Mouse (Mus musculus) forebrain, embryonic 12.5 days (tissue): Measurements from ENCODE around the gene Dbp. TPM values are rescaled to one million over a fixed set of nuclear protein-coding genes. Genes with fewer than 3 reads are reported as not detected.

ENCODE experiments used
- ATAC-seq: fragments of 200-750 bp; cut with Nextera tagmentation; 2 replicates; pipeline ENCODE4 v1.8.0; 2017; ENCODE audit warnings: moderate TSS enrichment; ENCODE audit not compliant: low FRiP score
- H3K27ac ChIP-seq: fragments of 300-500 bp; sonication (generic); 2 replicates; pipeline ENCODE4 v1.5.1; 2016; ENCODE audit warnings: mild to moderate bottlenecking
- H3K27me3 ChIP-seq: fragments of 300-500 bp; sonication (generic); 2 replicates; pipeline ENCODE4 v1.6.1; 2016; ENCODE audit warnings: mild to moderate bottlenecking
- H3K36me3 ChIP-seq: fragments of 300-500 bp; sonication (generic); replicated peaks from 2 replicates; pipeline ENCODE4 v1.6.1; 2016; ENCODE audit warnings: mild to moderate bottlenecking
- H3K4me1 ChIP-seq: fragments of 300-500 bp; sonication (generic); 2 replicates; pipeline ENCODE4 v1.6.1; 2016
- H3K4me2 ChIP-seq: fragments of 300-500 bp; sonication (generic); 2 replicates; pipeline ENCODE4 v1.6.1; 2016; ENCODE audit warnings: mild to moderate bottlenecking, moderate library complexity
- H3K4me3 ChIP-seq: fragments of 300-500 bp; sonication (generic); replicated peaks from 2 replicates; pipeline ENCODE4 v1.5.1; 2016; ENCODE audit warnings: mild to moderate bottlenecking
- H3K9ac ChIP-seq: fragments of 300-500 bp; sonication (generic); 2 replicates; pipeline ENCODE4 v1.6.1; 2016; ENCODE audit warnings: mild to moderate bottlenecking
- H3K9me3 ChIP-seq: fragments of 300-500 bp; sonication (generic); 2 replicates; pipeline ENCODE4 v1.6.1; 2016
- WGBS: fragments of 180-500 bp; shearing (Covaris S2); methylation state at CpG from one replicate; pipeline ENCODE4 v1.1.7; 2016; 5-methylcytosine and 5-hydroxymethylcytosine counted together
- polyA plus RNA-seq: library from polyadenylated mRNA; unstranded; fragments of >200 nt; fragmentation: Nextera tagmentation; extraction: Ambion mirVana; gene quantifications from 2 replicates; pipeline ENCODE4 v1.2.1, GENCODE M21; 2016

Gene Dbp
- polyA plus RNA-seq, 1 experiment from 2014 or later = 3.8 TPM

DNA sequence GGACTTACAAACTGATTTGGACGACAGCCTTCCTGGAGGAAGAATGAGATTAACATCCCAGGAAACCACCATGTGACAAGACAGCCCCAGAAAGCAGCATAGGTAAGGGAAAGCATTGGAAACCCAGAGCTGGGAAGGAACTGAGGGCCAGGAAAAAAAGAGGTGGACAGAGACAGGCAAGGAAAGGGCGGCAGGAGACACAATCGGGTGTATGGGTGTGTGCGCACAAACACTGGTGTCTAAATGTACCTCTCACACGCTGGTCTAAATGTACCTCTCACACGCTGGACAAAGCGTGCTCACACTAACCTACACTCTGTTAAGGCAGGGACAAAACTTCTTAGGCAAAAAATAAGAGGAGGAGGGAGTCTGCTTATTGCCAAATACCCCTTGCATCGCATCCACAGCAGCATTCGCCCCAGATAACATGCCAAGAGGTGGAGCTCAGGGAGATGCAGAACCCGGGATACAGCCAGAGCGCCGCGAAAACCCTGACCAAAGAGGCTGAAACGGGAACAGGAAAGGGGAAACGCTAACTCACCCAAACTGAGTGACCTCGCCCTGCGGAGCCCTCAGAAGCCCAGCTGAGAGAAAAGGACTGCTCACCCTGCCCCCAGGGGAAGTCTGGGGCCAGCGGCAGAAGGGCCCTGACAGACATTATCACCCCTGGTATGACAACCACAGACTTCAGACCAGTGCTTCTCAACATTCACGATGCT is 11.0 kb downstream of the Dbp start:
- Histone ChIP-seq H3K27me3 (no peaks in the 10 kb centered on the region), H3K9me3 (no peaks in the 10 kb centered on the region), H3K36me3 (peaks cover 46% of the 10 kb centered on the region), H3K4me2 (peak overlapping the region; percentile 93), H3K4me3 (peak overlapping the region; percentile 66), H3K4me1 (peaks cover 45% of the 10 kb centered on the region), H3K27ac (peak overlapping the region; percentile 67), H3K9ac (peak overlapping the region; percentile 29; the same call in 1 of the 2 replicates)
- WGBS = 86% methylated on average over 19 of the region's 19 CpGs
- no peak for ATAC-seq

DNA sequence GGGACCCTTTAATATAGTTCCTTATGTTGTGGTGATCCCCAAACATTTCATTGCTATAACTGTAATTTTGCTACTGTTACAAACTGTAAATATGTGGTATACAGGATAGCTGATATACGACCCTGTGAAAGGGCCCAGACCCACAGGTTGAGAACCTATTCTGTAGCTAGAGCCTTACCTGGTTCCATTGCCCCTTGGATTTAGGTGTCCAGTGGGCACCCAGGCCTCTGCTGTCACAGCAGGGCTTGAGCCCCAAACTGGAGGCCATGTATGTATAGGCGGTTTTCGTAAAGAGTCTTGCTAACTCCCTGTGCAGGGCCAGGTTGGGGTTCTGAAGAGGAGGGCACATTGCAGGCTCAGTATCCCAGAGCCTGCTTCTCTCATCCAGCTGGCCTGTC is 11.6 kb downstream of the Dbp start:
- WGBS = 95% methylated on average over 3 of the region's 3 CpGs
- ATAC-seq = no peak
- 0 out of 2 replicates have a peak overlapping the region, but pooled peaks have one; percentile 83 for H3K9ac ChIP-seq
- peak overlapping the region; percentile 93 for H3K4me2 ChIP-seq
- no peaks in the 10 kb centered on the region for H3K27me3 ChIP-seq
- peak overlapping the region; percentile 92 for H3K4me3 ChIP-seq
- H3K27ac ChIP-seq = no peak overlapping the region
- no peaks in the 10 kb centered on the region for H3K9me3 ChIP-seq
- H3K4me1 ChIP-seq = peaks cover 45% of the 10 kb centered on the region
- peaks cover 46% of the 10 kb centered on the region for H3K36me3 ChIP-seq

DNA sequence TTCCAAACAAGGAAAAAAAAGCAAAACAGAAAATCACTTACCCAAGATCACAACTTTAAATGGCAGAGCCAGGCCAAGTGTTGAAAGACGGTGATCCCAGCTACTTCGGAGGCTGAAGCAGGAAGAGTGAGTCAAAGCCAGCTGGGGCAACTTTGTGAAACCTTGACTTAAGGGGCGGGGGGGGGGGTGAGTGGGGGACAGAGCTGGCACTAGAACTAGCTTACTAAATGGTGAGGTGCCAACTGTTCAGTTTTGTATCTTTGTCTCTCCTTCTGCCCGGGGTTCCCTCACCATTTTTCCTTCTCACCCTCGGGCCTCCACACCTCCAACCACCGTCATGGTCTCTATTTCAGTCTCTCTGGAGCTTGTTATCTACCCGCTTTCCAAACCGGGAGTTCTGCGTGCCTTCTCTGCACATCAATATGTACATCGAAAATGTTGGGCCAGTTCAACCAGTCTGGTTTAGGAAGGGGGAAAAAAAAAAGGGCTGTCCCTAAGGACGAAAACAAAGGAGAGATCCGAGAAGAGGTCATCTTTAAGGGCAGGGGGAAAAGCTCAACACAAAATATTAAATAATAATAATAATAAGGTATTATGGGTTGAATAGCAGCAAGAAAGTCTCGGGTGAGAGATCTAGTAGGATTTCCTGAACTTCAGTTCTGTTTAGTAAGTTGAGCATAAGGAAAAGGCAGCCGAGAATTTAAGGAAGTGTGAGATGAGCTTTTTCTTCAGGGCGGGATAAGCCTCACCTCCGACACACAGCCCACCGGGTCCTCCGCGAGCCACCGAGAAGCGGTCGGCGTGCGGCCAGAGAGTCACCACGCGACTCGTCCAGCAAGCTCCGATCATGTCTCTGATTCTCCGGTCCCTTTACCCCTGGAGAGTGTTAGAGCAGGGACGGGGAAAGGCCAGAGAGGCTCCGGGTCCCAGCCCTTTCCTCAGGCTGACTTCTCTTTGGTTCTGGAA is 12.3 kb downstream of the Dbp start:
- Histone ChIP-seq H3K36me3 (peaks cover 46% of the 10 kb centered on the region), H3K27me3 (no peaks in the 10 kb centered on the region), H3K4me3 (peak overlapping the region; percentile 92), H3K27ac (peak overlapping the region; percentile 90), H3K9me3 (no peaks in the 10 kb centered on the region), H3K4me1 (peaks cover 45% of the 10 kb centered on the region), H3K9ac (peak overlapping the region; percentile 83), H3K4me2 (peak overlapping the region; percentile 93)
- peak; percentile 18; the same call in 1 of the 2 replicates for ATAC-seq
- 10% methylated on average over 31 of the region's 31 CpGs for WGBS

DNA sequence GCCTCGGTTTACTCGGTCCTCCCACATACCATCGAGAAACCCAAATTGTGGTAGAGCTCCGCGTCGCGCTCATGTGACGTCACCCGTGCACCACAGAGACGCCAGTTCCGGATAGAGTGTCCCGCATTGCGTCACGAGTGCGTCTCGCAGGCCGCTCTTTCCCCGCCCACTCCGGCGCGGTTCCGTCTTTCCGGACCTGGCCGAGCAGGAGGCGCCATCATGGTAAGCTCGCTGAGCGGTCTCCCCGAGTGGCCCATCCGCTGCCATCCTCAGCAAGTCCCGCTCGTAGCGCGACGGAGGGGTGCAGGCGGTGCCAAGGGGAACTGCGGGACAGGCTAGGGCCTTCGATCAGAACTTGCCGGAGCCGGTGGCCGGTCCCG is 13.0 kb downstream of the Dbp start, which contains the start of gene Sphk2:
Gene Sphk2, minus strand, starts transcription at position 85 of the 380 bp plus-strand sequence.
- peak; percentile 79 for ATAC-seq
- Histone ChIP-seq H3K9me3 (no peaks in the 10 kb centered on the region), H3K27ac (peak within 1 kb of the TSS; percentile 90), H3K9ac (peak within 1 kb of the TSS; percentile 97), H3K4me3 (peak within 1 kb of the TSS; percentile 92), H3K27me3 (no peaks in the 10 kb centered on the region), H3K36me3 (peaks cover 46% of the 10 kb centered on the region), H3K4me1 (peaks cover 45% of the 10 kb centered on the region), H3K4me2 (peak within 1 kb of the TSS; percentile 93)
- WGBS = under 1% methylated on average over 41 of the region's 41 CpGs

DNA sequence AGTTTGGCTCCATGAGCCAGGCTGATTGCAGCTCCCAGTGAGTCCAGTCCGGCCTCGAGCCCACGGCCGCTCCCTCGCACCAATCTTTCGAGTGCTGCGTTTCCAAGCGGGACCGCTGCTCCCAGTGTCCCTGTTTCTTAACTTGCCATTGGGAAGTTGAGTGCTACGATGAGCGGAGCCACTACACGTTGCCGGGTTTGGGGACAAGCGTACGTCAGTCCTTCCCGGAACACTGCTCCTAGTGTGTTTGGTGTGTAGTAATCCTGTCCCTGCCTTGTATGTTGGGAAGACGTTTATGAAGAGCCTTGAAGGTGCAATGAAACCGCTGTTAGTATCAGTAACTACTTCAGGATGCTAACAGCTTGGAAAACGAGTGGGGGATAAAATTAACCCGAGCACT is 13.4 kb downstream of the Dbp start:
- ATAC-seq = no peak
- Histone ChIP-seq H3K4me1 (peaks cover 45% of the 10 kb centered on the region), H3K4me3 (peak overlapping the region; percentile 92), H3K9me3 (no peaks in the 10 kb centered on the region), H3K36me3 (peaks cover 46% of the 10 kb centered on the region), H3K9ac (peak overlapping the region; percentile 97), H3K27me3 (no peaks in the 10 kb centered on the region), H3K4me2 (peak overlapping the region; percentile 93), H3K27ac (peak overlapping the region; percentile 90)
- under 1% methylated on average over 20 of the region's 20 CpGs for WGBS

DNA sequence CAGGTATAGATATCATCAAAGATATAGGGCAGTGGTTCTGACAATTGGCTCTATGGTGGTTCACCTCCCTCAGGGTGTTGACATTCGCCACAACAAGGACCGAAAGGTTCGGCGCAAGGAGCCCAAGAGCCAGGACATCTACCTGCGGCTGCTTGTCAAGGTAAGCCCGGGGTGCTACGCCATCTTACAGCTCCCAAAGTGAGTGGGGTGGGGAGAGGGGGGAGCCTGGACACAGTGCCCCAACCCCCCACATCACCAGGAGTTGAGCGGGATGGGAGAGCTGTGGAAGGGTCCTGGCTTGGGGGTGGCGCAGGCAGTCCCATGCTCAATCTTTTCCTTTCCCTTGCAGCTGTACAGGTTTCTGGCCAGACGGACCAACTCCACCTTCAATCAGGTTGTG is 14.3 kb downstream of the Dbp start:
- H3K36me3 ChIP-seq = peaks cover 51% of the 10 kb centered on the region
- 82% methylated on average over 10 of the region's 10 CpGs for WGBS
- peak overlapping the region; percentile 93 for H3K4me2 ChIP-seq
- no peaks in the 10 kb centered on the region for H3K9me3 ChIP-seq
- H3K27me3 ChIP-seq = no peaks in the 10 kb centered on the region
- no peak for ATAC-seq
- peak overlapping the region; percentile 92 for H3K4me3 ChIP-seq
- H3K27ac ChIP-seq = no peak overlapping the region
- H3K9ac ChIP-seq = peak overlapping the region; percentile 97
- H3K4me1 ChIP-seq = peaks cover 42% of the 10 kb centered on the region

DNA sequence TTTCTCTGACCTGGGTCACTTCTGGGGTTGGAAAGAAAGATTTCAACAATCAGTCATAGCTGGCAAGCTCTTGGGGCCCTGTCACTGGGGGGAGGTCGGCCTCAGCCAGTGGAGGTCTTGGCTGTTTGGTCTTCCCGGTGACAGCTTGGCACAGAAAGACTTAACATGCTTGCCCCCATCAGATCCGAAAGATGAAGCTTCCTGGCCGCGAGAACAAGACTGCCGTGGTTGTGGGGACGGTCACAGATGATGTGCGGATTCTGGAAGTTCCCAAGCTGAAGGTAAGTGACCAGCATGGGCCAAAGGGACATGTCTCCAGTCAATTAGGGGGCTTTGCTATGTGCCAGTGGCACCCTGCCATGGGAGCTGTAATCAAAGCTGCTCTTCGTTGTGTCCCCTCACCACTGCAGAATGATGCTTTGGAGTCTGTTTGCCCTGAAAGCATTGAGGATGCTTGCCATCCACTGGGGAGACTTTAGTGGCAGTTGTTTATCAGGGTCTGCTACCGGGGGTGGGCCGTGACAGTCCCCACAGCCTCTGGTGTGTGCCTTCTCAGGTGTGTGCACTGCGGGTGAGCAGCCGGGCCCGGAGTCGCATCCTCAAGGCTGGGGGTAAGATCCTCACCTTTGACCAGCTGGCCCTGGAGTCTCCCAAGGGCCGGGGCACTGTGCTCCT is 15.0 kb downstream of the Dbp start:
- Histone ChIP-seq H3K9ac (peak overlapping the region; percentile 97; the same call in 1 of the 2 replicates), H3K27ac (no peak overlapping the region), H3K4me2 (peak overlapping the region; percentile 93; the same call in 1 of the 2 replicates), H3K4me3 (peak overlapping the region; percentile 92; the same call in 1 of the 2 replicates), H3K36me3 (peaks cover 58% of the 10 kb centered on the region), H3K4me1 (peaks cover 35% of the 10 kb centered on the region), H3K9me3 (no peaks in the 10 kb centered on the region), H3K27me3 (no peaks in the 10 kb centered on the region)
- WGBS = 91% methylated on average over 16 of the region's 16 CpGs
- no peak for ATAC-seq

DNA sequence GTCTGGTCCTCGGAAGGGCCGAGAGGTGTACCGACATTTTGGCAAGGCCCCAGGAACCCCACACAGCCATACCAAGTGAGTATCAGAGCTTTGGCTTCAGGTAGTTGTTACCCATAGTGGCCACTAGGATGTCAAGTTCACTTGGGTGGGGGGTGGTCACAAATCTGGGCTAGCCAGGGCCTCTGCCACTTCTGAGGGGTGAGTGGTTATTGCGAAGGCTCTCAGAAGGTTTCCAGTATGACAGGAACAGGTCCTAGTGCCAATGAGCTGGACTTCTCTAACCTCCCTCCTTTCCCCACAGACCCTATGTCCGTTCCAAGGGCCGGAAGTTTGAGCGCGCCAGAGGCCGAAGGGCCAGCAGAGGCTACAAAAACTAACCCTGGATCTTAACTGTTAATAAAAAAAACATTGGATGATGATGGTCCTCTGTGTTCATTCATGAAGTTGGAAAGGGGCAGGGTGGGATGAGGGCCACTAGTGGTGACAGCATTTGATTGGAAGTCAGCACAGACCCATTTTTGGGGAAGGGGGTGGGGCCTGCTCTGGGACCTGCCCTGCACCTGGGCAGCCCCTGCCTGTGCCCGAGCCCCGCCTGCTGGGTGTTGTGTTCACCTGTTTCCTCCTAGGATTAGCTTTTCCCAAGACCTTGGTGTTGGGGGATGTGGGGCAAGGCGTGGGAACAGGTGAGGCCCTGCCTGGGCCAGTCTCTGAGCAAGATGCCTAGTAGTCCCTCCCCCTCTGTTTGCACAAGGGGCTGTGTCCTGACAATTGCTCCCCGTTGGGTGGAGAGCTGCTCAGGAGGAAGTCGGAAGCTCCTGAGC is 15.7 kb downstream of the Dbp start, which contains the start of gene Fam83e:
Gene Fam83e, plus strand, starts transcription at position 800 of the 821 bp plus-strand sequence.
- Histone ChIP-seq H3K9ac (no peak within 1 kb of the TSS), H3K4me3 (no peak within 1 kb of the TSS), H3K4me2 (no peak within 1 kb of the TSS), H3K36me3 (peaks cover 66% of the 10 kb centered on the region), H3K9me3 (no peaks in the 10 kb centered on the region), H3K27ac (0 out of 2 replicates have a peak within 1 kb of the TSS, but pooled peaks have one; percentile 59), H3K27me3 (no peaks in the 10 kb centered on the region), H3K4me1 (peaks cover 32% of the 10 kb centered on the region)
- 83% methylated on average over 14 of the region's 14 CpGs for WGBS
- ATAC-seq = no peak

DNA sequence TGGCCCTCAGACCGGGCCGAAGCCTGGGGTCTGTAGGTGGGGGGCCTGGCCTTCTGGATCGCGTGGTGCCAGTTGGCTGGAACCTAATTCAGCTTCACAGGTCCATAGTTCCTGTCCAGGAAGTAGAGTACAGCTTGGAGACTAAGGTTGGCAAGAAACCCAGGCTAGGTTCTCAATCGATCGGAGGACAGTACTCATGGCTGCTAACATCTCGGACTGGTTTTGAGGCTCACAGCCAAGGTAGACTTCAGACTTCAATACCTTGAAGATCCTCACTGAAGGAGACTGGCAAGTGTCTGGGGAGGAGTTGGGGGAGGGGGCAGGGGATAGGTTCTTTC is 16.3 kb downstream of the Dbp start:
- Histone ChIP-seq H3K9ac (no peak overlapping the region), H3K27ac (0 out of 2 replicates have a peak overlapping the region, but pooled peaks have one; percentile 59), H3K4me3 (no peak overlapping the region), H3K4me2 (no peak overlapping the region), H3K9me3 (no peaks in the 10 kb centered on the region), H3K4me1 (peaks cover 26% of the 10 kb centered on the region), H3K36me3 (peaks cover 71% of the 10 kb centered on the region), H3K27me3 (no peaks in the 10 kb centered on the region)
- 85% methylated on average over 7 of the region's 7 CpGs for WGBS
- ATAC-seq = no peak

DNA sequence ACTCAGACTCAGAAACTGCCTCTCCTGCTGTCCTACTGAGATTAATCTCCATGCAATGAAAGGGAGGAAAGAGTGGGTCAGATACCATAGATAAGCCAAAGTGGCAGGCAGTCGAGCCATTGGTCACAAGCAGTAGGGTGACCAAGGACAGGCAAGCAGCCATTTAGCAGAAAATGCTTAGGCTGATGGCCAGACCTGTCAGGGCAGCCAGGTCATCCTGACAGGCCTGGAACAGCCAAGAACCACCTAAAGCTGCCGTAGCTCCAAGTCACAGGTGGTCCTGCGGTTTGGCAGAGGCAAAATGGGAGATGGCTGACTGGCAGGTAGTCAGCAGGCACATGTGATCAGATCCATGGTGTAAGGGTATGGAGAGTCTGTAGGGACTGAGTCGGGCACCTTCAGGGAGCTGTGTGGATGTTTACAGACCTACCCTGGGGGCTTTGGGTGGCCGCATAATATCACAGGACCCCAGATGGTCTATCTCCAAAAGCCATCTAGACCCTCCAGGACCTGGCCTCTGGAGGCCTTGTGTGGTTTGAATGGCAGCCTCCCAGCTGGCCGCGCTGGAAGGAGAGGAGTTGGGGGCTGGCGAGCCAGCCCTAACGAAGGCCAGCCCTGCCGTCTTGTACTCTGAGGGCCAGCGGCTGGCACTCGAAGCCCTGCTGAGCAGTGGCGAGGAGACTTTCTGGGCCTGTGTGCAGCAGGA is 16.9 kb downstream of the Dbp start:
- 70% methylated on average over 13 of the region's 13 CpGs for WGBS
- Histone ChIP-seq H3K9ac (no peak overlapping the region), H3K4me1 (peaks cover 20% of the 10 kb centered on the region), H3K4me2 (no peak overlapping the region), H3K9me3 (no peaks in the 10 kb centered on the region), H3K4me3 (no peak overlapping the region), H3K27me3 (no peaks in the 10 kb centered on the region), H3K27ac (no peak overlapping the region), H3K36me3 (peaks cover 77% of the 10 kb centered on the region)
- ATAC-seq = no peak

DNA sequence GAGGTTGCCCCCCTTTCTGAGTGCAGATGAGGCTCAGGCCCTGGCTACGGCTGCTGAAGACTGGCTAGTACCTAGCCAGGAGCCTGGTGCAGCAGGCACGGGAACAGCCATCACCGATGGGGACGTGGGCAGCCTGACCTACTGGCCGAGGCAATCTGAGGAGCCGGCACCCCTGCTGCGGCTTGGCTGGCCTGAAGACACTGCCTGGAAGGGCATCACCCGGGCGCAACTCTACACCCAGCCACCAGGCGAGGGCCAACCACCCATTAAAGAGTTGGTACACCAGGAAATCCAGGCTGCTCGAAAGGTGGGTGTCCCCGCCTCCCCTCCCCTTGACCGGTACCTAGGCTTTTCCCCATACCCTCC is 17.4 kb downstream of the Dbp start:
- 85% methylated on average over 13 of the region's 13 CpGs for WGBS
- H3K9ac ChIP-seq = no peak overlapping the region
- no peak for ATAC-seq
- no peak overlapping the region for H3K27ac ChIP-seq
- no peaks in the 10 kb centered on the region for H3K9me3 ChIP-seq
- H3K4me1 ChIP-seq = peaks cover 15% of the 10 kb centered on the region
- no peak overlapping the region for H3K4me2 ChIP-seq
- H3K27me3 ChIP-seq = no peaks in the 10 kb centered on the region
- no peak overlapping the region for H3K4me3 ChIP-seq
- peaks cover 83% of the 10 kb centered on the region for H3K36me3 ChIP-seq
